Mouse (Mus musculus) ovary, postnatal 14 days (tissue): ENCODE data around the gene Rps6ka1.
"Not testable (repeated sequence)": the region's sequence is repeated elsewhere in the genome, so short reads cannot be mapped to it uniquely, and the experiment has no call there.

Experiments
- DNase-seq: peaks from one replicate; pipeline ENCODE4 v3.0.0; 2022; ENCODE audit warnings: low spot score

Gene Rps6ka1

DNA sequence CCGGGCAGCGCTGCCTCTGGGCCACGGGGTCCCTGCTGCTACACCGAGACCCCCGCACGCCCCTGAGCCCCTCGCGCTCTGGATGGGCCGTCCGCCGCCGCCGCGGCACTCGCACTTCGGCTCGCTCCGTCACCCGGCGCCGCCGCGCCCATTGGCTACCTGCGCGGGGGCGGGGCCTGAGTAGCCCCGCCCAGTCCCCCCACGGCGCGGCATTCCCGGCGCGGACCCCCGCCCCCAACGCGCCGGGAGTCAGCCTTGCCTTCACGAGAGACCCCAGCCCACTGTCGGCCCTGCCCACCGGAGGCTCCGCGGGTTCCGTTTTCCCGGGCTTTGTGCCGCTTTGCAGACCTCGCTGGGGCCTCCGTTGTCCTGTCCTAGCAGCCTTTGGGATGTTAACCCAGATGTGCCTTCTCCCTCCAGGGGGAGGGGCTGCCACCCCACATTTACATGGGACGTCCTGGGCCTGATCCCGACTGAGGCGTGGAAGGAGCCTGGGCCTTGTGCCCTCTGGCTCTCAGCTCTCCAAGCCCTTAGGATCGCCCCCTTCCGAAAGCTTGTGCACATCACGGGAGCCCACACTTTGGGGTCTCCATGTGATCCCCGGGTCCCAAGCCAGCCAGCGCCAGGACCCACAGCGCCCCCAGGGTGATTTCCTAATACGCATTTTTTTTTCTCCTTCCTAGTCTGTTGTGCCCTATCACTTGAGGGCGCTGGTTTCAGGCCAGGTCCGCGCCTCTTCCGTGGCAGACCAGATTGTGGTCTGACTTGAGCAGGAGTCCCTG is at the start of gene Rps6ka1:
TSS of gene Rps6ka1 (minus strand) at position 126 of the 782 bp plus-strand sequence.
- peak; percentile 64 for DNase-seq

DNA sequence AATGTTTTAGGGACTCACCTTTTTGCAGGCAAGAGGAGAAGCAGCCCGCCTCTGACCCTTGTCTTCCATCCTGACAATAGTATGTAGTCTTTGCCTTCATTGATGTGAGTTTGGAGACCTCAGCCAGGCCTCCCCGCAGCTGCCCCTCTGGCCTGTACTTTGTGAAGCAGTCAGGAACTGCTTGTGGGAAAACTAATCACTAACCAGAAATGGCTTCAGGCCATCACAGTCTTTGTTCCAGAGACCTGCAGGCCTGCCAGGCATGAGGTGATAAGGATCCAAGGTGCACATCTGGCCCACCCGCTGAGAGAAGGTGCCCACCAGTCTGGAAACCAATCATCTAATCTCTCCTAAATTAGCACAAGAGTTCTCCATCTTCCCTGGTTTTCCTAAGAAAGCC is 44.2 kb upstream of the Rps6ka1 start:
- no peak for DNase-seq

DNA sequence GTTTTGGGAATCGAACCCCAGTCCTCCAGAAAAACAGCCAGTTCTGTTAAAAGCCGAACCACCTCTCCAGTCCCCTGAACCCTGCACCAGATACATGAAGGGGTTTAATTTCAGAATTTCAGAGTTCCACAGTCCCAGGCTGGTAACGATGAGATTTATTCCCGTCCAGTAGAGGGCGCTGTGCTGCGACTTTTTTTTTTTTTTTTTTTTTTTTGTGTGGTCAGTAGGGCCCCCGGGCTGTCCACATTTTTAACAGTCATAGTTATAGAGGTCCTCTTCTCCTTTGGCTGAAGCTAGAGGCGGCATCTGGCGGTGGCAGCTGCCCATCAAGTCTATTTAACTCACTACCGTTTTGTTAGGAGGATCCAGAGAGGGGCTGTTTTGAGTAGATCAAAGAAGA is 43.8 kb upstream of the Rps6ka1 start:
- no peak for DNase-seq

DNA sequence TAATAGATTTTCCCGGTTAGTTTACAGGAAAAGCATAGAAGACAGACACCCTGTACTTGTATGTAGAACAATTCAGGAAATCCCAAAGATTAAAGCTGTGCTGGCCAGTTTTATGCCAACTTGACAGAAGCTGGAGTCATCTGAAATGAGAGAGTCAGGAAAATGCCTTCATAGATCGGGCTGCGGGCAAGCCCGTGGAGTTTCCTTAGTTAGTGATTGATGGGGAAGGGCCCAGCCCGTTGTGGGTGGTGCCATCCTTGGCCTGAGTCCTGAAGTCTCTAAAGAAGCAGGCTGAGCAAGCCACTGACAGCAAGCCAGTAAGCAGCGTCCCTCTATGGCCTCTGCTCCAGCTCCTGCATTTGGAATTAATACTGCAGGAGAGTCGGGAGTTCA is 41.7 kb upstream of the Rps6ka1 start:
- DNase-seq, result no peak

DNA sequence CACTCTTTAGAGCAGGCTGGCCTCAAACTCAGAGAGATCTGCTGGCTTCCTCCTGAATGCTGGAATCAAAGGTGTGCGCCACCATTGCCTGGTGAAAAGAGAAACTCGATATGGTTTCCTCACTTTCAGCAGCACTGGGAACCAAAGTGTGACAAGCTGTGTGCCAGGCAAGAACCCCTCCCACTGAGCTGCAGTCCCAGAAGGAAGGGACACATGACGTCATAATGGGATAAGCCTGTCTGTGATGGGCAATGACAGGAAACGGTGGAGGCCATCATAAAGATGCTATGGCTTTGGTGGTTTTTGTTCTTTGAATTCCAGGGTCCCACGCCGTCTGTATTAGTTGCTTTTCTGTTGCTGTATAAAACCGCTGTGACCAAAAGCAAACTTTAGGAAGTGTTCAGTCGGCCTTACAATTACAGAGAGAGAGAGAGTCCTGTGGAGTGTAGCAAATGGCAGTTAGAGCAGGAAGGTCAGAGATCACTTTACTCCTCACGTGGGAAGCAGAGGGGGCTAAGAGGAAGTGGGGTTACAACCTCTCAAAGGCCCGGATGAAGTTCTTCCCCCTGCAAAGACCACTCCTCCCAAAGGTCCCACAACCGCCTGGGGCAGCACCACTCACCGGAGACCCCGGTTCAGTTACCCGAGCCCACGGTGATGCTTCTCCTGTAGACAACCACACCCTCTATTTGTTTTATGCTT is 41.1 kb upstream of the Rps6ka1 start:
- DNase-seq, result no peak

DNA sequence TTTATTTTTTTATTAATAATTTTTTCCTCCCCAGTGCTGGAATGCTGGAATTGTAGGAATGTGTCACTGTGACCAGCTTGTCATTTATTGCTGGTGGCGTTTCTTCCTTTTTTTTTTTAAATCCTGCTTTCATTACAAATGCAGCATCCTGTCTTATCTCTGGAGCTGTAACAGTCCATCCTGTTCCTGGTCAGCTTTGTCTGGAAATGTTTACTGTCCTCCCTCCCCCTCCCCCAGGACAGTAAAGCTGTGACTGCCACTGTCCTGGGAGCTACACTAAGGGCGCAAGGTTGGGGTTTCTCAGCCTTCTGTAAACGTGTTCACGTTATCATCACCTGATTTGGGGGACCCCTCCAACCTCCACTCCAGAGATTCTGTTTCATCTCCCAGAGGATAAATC is 37.6 kb upstream of the Rps6ka1 start:
- no peak for DNase-seq

DNA sequence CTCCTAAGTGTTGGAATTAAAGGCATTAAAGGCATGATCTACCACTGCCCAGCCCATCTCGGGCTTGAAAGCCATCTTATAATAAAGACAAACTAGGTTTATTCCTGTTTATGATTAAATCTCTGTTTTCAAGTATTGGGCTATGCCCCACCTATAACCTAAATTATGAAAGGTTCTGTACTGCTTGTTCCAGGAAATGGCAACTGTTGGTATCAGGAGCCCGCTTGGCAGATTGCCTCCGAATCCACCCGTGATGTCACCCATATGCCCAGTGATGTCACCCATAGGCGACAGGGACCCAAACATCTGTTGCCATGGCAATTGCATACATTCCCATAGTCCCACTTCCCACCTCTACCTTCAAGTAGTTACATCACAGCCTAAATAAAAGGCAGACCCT is 36.1 kb upstream of the Rps6ka1 start:
- DNase-seq, result no peak

DNA sequence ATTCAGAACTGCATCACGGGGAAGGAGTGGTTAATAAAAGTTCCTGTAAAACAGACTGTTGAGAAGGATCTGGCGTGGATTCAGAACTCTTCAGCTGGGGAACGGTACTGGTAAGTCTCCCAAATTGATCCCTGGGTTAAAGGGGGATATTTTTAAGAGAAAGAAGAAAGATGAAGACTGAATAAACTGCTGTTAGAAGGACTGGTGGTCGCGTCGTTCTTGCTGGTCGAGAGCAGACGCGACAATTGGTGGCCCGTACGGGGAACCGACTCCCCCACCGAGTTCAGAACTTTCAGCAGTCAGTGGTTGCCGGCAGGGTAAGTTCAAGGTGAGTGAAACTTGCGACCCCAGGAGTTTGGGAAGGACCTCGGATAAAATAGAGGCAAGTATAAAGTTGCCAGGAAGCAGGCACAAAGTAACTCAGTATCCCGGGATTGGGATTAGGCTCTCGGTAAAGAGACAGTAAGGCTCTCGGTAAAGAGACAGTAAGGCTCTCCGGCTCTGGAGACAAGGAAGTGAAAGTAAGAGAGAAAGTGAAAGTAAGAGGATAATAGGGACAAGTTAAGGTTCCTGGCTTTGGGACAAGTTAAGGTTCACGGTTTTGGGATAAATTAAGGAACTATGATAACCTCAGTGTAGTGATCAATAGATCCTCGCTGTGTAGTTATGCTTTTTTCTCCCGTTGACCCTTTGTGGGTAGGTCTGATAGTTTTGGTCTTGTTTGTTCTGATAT is 30.7 kb upstream of the Rps6ka1 start:
- peak; percentile 39 for DNase-seq

DNA sequence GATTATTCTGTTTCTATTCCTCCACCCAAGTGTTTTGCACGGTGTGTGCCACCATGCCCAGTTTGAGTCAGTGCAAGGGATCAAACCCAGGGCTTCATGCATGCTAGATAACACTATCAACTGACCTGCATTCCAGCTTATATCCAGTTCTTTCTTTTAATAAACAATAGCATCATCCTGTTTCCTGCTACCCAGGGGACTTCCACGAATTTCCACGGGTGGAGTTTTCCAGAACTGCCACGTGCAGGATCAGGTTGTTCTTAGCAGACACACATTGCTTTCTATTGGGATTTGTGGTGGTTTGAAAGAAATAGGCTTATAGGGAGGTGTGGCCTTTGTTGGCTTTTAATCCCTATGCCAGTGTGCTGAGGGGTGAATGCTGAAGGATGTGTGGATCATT is 24.4 kb upstream of the Rps6ka1 start:
- no peak for DNase-seq

DNA sequence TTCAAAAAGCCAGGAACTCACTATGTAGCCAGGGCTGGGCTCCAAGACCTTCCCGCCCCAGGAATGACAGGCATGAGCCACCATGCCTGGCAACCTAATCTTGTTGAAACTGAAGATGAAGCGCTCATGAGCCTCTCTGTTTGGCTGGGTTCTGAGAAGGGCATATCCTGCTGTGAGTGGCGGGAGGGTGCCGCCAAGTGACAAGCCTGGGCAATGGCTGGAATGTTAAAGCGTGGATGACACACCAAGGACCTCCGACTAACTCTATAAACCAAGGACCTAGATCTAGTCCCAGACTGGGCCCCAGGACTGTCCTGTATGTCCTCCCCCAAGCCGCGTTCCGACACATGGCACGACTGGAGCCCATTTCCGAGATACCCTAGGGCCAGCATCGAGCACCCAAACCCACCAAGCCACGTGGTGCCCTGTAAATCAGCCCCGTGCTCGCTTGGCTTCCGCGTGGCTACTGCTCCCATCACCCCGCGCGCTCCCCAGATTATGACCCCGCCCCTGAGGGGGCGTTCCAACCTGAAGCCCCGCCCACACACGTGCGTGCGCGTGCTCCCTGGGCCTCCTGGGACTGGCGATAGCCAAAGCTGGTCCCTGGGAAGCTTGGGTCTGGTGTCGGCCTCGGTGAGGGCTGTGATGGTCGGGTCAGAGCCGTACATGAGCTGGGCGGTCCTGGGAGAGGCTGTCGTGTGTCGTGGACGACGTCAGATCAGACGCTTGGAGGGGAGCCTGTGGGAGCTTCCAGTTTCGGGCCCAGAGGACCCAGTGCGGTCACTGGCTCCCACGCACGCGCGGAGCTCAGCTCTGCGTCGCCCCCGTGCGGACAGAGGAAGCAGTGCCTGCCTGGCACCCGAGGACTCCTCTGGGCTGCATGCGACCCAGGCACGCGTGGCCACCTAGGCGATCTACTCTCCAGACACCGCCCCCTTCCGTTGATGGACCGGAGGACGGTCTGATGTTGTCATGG is 22.9 kb upstream of the Rps6ka1 start:
- DNase-seq, result peak; percentile 96

DNA sequence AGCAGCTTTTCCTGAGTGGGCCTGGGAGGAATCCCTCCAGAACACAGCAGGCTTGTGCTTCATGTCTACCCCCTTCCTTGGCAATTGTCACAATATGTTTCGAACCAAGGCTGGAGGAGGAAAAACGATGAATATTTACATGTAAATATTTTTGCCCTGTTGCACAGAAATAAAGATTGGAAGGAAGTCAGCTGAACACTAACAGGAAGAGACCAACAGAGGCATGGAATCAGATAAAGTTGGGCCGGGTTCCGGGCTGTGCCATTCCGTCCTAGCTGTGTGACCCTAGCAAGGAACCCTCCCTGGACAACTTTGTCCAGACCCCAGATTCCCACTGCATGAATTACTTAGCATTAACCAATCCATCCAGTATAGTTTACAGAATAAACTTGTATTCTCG is 20.5 kb upstream of the Rps6ka1 start:
- DNase-seq, result no peak

DNA sequence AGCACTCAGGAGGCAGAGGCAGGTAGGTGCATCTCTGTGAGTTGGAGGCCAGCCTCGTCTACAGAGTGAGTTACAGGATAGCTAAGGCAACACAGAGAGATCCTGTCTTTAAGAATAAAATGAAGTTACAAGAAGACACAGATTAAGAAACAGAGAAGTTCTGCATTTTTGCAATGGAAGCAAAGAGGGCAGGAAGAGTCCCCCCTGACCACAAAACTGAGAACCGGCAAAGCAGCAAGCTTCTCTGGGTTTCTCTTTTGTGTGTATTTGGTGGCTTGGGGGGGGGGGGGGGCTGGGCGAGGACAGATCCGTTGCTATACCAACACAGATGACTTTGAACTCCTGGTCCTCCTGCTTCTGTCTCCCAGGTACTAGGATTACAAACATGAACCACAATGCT is 19.5 kb upstream of the Rps6ka1 start:
- no peak for DNase-seq

DNA sequence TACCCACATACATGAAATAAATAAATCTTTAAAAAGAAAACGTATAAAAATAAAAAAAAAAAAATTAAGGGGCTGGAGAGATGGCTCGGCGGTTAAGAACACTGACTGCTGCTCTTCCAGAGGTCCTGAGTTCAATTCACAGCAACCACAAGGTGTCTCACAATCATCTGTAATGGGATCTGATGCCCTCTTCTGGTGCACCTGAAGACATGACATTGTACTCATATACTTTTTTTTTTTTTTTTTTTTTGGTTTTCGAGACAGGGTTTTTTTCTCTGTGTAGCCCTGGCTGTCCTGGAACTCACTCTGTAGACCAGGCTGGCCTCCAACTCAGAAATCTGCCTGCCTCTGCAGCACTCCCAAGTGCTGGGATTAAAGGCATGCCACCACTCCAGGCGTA is 18.7 kb upstream of the Rps6ka1 start:
- DNase-seq, result not testable (repeated sequence)

DNA sequence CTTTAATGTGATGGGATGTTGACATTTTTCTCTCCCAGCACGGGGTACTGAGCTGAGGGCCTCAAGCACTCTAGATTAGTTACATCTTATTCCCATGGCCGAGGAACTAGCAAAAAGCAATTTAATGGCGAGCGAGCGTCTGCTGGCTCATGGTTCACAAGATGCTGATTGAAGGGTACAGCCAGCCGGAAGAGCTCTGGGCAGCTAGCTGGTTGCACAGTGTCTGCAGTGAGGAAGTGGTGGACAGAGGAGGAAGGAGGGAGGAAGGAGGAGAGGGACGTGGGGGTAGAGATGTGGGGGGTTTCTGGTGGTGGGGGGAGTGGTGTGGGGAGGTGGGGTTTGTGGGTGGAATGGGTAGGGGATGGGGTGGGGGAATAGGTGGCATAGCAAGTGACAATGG is 17.6 kb upstream of the Rps6ka1 start:
- no peak for DNase-seq

DNA sequence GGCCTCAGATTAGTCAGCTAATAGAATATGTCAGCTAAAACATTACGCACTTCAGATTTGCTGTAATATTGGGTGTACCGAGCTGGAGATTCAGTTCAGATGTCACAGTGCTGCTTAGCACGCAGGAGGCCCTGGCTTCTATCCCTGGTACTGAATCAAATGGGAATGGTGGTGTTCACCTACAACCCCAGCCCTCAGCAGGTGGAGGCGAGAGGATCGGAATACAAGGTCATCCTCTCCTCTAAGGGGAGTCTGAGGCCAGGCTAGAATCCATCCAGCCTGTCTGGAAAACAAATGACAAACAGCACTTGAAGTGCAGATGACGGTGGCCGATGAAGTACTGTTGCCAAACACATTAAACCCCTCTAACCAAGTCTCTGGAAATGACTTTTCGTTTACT is 16.7 kb upstream of the Rps6ka1 start:
- DNase-seq, result no peak

DNA sequence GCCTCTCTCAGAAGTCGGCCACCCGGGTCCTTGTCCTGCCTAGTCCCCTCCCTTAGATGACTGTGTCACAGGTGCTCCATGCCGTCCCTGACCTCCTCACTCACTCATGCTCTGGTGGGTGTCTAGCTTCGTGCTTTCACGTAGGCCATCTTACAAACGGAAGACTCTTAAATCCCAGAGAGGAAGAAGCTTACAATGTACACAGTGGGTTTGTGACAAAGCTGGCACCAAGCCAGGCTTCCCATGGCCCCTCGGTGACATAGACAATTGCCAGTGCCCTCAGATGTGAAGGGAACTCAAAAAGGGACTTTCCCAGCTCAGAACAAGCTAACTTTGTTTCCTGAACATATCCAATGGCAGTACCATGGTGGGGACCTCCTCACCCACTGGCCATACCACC is 15.8 kb upstream of the Rps6ka1 start:
- no peak for DNase-seq

DNA sequence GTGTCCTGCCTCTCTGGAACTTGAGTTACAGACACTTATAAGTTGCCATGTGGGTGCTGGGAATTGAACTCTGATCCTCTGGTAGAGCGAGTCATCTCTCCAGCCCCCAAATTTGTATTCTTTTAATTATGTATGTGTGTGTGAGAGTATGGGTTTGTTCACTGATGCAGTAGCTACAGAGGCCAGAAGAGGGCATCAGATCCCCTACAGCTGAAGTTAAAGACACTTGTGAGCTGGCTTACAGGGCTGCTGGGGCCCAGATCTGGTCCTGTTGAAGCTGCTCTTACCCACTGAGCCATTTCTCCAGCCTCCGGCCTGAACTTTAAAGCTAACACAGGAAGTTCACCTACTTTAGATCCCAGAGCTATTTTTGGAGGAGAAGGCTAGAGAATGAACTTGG is 14.9 kb upstream of the Rps6ka1 start:
- DNase-seq, result no peak

DNA sequence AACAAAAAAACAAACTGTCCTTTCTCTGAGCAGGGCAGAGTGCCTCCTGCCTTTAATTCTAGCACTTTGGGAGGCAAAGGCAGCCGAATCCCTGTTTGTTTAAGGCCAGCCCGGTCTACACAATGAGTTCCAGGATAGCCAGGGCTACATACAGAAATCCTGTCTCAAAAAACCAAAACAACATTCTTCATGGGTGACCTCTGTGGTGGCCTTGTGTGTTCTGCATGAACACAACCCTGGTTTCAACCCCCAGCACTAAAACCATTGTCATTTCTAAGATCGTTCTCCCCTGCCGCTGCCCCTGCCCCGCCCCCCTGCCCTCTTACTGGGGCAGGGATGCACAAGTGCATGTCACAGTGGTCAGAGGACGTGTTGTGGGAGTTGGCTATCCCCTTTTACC is 13.3 kb upstream of the Rps6ka1 start:
- no peak for DNase-seq

DNA sequence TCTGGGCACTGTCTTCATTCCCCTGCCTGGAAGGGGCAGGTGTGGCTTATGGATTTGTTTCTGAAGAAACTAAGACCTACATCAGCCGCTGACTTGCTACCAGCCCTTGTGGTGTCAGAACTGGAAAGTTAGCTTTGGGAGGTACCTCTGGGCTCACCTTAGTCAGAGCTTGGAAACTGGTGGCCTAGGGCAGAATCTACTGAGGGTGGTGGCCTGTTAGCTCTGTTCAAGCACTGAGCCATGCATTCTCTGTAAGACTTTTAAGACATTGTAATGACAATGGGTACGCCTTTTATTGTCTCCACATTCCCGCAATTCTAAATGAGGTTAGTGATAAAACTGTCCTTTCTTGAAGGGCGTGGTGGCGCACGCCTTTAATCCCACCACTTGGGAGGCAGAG is 12.8 kb upstream of the Rps6ka1 start:
- DNase-seq, result no peak

DNA sequence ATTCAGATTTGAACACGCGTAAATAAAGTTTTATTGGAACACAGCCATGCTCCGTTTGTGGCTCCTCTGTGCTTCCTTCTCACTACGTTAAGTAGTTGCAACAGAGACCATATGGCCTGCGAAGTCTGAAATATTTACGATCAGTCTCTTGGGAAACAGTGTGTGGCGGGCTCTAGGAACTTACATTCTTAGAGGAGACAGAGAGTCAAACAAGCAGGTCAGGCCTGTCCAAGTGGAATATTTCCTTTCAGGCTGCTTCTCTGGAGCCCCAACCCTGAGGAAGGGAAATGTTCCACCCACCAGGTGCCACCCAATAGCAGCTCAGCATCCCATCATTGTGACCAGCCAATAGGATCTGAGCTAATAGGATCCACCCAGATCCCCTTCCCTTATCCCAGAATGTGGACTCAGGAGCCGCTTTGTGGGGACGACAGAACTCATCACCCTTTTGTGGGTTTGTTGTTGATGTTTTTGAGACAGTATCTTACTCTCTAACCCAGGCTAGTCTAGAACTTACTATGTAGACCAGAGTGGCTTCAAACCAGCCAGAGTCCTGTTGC is 11.7 kb upstream of the Rps6ka1 start:
- no peak for DNase-seq

DNA sequence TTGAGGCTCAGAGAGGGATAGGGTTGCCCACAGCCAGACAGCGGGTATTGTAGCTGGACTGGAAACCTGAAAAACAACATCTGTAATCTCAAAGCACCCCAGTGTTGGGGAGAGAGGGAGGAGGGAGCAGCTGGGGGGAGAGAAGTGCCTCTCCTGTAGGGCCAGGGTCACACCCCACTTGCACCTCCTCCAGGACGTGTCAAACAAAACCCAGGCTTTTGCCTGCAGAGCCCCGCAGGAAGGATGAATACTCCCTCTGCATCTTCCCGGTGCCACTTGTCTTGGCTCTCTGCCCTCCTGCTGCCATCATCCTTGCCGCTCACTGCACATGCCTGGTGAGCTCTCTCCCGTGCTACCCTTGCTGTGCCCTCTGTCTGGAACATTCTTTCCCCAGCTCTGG is 10.6 kb upstream of the Rps6ka1 start:
- DNase-seq, result no peak
